ENCODE assay signal across 1 mouse cellular context in genomic region chr8:71702923-71703322, GRCm38 (mm10).
A peak's percentile ranks its signal among the peaks of the same experiment; 100 is the strongest.
TF ChIP-seq lines count a peak whose summit lies in the region.

No protein-coding gene starts in this region.

TF ChIP-seq in MEL, 35 proteins besides CTCF, POLR2A, EP300 and RAD21 (continued from another document):
- TF ChIP-seq ZC3H11A (IDR thresholded peaks at IDR 0.05; ENCODE audit: low read depth, low read length), result no peak
- no peak for TF ChIP-seq POLR2AphosphoS2 (IDR thresholded peaks at IDR 0.05; ENCODE audit: low read length)
- TF ChIP-seq MYC (IDR thresholded peaks at IDR 0.05; ENCODE audit: low read depth, low read length), result no peak
- TF ChIP-seq CHD2 (IDR thresholded peaks at IDR 0.05; ENCODE audit: low read length), result no peak
- TF ChIP-seq USF2 (IDR thresholded peaks at IDR 0.05; ENCODE audit: borderline replicate concordance in 1 of 2, insufficient read depth in 1 of 2, low read depth in 1 of 2, low read length in 2 of 2), result no peak
- TF ChIP-seq KAT2A (conservative IDR thresholded peaks at IDR 0.05; ENCODE audit: low read depth, low read length), result no peak
- no peak for TF ChIP-seq MYB (IDR thresholded peaks at IDR 0.05; ENCODE audit: low read depth, low read length)
- no peak for TF ChIP-seq UBTF (IDR thresholded peaks at IDR 0.05; ENCODE audit: borderline replicate concordance, insufficient read depth, low read depth, low read length)
- TF ChIP-seq MEF2A (IDR thresholded peaks at IDR 0.05; ENCODE audit: extremely low read depth, insufficient replicate concordance, low read depth, low read length, poor library complexity, severe bottlenecking), result no peak
- TF ChIP-seq HCFC1 (IDR thresholded peaks at IDR 0.05; ENCODE audit: low read depth, low read length), result no peak
- TF ChIP-seq SMC3 (IDR thresholded peaks at IDR 0.05; ENCODE audit: low read depth, low read length), result no peak; the same call in 1 of the 2 replicates
- no peak for TF ChIP-seq CHD1 (IDR thresholded peaks at IDR 0.05; ENCODE audit: low read depth, low read length)
- peak; percentile 62; the same call in 1 of the 2 replicates for TF ChIP-seq GATA1 (IDR thresholded peaks at IDR 0.05; ENCODE audit: low read depth, low read length)
- TF ChIP-seq BHLHE40 (IDR thresholded peaks at IDR 0.05; ENCODE audit: borderline replicate concordance, low read depth, low read length), result no peak
- TF ChIP-seq MXI1 (IDR thresholded peaks at IDR 0.05; ENCODE audit: low read depth, low read length), result 0 out of 2 replicates have a peak, but pooled peaks have one; percentile 19
- no peak; the same call in 1 of the 2 replicates for TF ChIP-seq USF1 (IDR thresholded peaks at IDR 0.05; ENCODE audit: low read depth, low read length)
- no peak for TF ChIP-seq ZNF384 (IDR thresholded peaks at IDR 0.05; ENCODE audit: low read depth, low read length)
- no peak for TF ChIP-seq POLR2AphosphoS5 (IDR thresholded peaks at IDR 0.05; ENCODE audit: borderline replicate concordance, low read depth, low read length)
- no peak for TF ChIP-seq GABPA (IDR thresholded peaks at IDR 0.05; ENCODE audit: low read depth, low read length)
- TF ChIP-seq JUND (IDR thresholded peaks at IDR 0.05; ENCODE audit: low read depth, low read length), result no peak
